Mouse (Mus musculus) limb, embryonic 11.5 days (tissue): ENCODE results near the gene Obscn. TPM values are rescaled to one million over a fixed set of nuclear protein-coding genes. Genes with fewer than 3 reads are reported as not detected.

Source experiments
- ATAC-seq: fragments of 200-750 bp; cut with Nextera tagmentation; 2 replicates; pipeline ENCODE4 v1.8.0; 2017; ENCODE audit warnings: low read depth; ENCODE audit not compliant: insufficient number of reproducible peaks, low FRiP score, low TSS enrichment
- DNase-seq: peaks from one replicate; pipeline ENCODE4 v3.0.0-alpha.2; 2015; ENCODE audit warnings: low spot score
- H3K27ac ChIP-seq: fragments of 300-500 bp; sonication (generic); replicated peaks from 2 replicates; pipeline ENCODE4 v1.5.1; 2014; ENCODE audit warnings: low read depth, mild to moderate bottlenecking, low read length
- H3K27me3 ChIP-seq: fragments of 300-500 bp; sonication (generic); 2 replicates; pipeline ENCODE4 v1.6.1; 2014; ENCODE audit warnings: mild to moderate bottlenecking, low read length, mixed read lengths; ENCODE audit not compliant: control insufficient read depth, insufficient read depth
- H3K36me3 ChIP-seq: fragments of 300-500 bp; sonication (generic); 2 replicates; pipeline ENCODE4 v1.6.1; 2014; ENCODE audit warnings: mild to moderate bottlenecking, low read length, moderate library complexity, mixed read lengths; ENCODE audit not compliant: control insufficient read depth, insufficient read depth
- H3K4me1 ChIP-seq: fragments of 300-500 bp; sonication (generic); 2 replicates; pipeline ENCODE4 v1.6.1; 2014; ENCODE audit warnings: low read length, mixed read lengths; ENCODE audit not compliant: control insufficient read depth, insufficient read depth
- H3K4me2 ChIP-seq: fragments of 300-500 bp; sonication (generic); 2 replicates; pipeline ENCODE4 v1.6.1; 2014; ENCODE audit warnings: low read depth, mild to moderate bottlenecking, moderate library complexity; ENCODE audit not compliant: severe bottlenecking
- H3K4me3 ChIP-seq: fragments of 300-500 bp; sonication (generic); 2 replicates; pipeline ENCODE4 v1.5.1; 2014; ENCODE audit warnings: low read depth, low read length
- H3K9ac ChIP-seq: fragments of 300-500 bp; sonication (generic); 2 replicates; pipeline ENCODE4 v1.6.1; 2014; ENCODE audit warnings: mild to moderate bottlenecking, low read length
- H3K9me3 ChIP-seq: fragments of 300-500 bp; sonication (generic); 2 replicates; pipeline ENCODE4 v1.6.1; 2016; ENCODE audit warnings: low read length; ENCODE audit not compliant: control insufficient read depth
- WGBS: fragments of 180-500 bp; shearing (Covaris S2); extraction: QIAGEN DNeasy Blood & Tissue Kit; methylation state at CpG from one replicate; pipeline ENCODE4 v1.1.7; 2014; 5-methylcytosine and 5-hydroxymethylcytosine counted together
- polyA plus RNA-seq: library from polyadenylated mRNA; unstranded; fragments of >200 nt; fragmentation: Nextera tagmentation; extraction: Ambion mirVana; gene quantifications from 2 replicates; pipeline ENCODE4 v1.2.1, GENCODE M21; 2014

Obscn gene
- polyA plus RNA-seq, 1 experiment from 2014 or later: 0.08 TPM

- Histone ChIP-seq H3K4me1 (0 out of 2 replicates have a peak, but pooled peaks cover 3% of the 10 kb centered on the region), H3K9me3 (no peaks in the 10 kb centered on the region)
- 9% methylated on average over 55 of the region's 55 CpGs for WGBS
Measured at GRCm38 (mm10) chr11:59135051-59135820, 966 bp downstream of the Obscn start.

DNA sequence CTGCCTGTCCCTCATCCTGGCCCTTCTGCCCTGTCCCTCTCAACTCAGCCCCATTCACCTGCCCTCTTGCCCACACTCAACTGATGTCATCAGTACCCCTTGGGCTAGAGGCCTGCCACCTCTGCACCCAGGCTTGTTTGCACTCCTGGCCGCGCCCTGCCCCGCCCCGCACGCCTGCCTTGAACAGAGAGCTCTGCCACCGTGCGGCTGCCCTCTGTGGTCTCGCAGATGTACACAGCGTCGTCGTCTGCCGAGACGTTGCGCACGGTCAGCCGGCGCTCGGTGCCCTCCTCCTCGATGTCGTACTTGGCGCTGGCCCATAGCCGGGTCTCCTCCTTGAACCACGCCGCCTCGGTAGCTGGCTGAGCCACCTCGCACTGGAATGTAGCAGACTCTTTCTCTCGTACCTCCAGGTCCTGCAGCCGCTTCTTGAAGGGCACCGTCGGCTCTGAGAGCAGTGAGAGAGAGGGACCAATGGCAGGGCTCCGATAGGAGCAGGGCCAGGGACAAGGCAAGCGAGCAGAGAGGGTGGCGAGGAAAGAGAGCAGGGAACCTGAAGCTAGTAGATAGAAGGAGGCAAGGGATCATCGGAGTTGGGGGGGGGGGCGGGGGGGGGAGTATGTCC lies 1.7 kb downstream of the Obscn start:
- Histone ChIP-seq H3K27ac (no peak overlapping the region), H3K4me1 (0 out of 2 replicates have a peak, but pooled peaks cover 3% of the 10 kb centered on the region), H3K36me3 (no peaks in the 10 kb centered on the region), H3K27me3 (peaks cover 49% of the 10 kb centered on the region), H3K9ac (no peak overlapping the region), H3K4me3 (no peak overlapping the region; the same call in 1 of the 2 replicates), H3K9me3 (no peaks in the 10 kb centered on the region), H3K4me2 (peak overlapping the region; percentile 24; the same call in 1 of the 2 replicates)
- peak; percentile 24 for DNase-seq
- 7% methylated on average over 33 of the region's 35 CpGs for WGBS
- ATAC-seq: peak; percentile 45; the same call in 1 of the 2 replicates

More at GRCm38 (mm10) chr11:59135051-59135820, 966 bp downstream of the Obscn start:
- peak overlapping the region; percentile 12; the same call in 1 of the 2 replicates for H3K4me2 ChIP-seq
- H3K27me3 ChIP-seq: peaks cover 49% of the 10 kb centered on the region
- no peak overlapping the region for H3K27ac ChIP-seq
- H3K9ac ChIP-seq: no peak overlapping the region
- H3K4me3 ChIP-seq: peak overlapping the region; percentile 17
- peak; percentile 27 for DNase-seq
- H3K36me3 ChIP-seq: no peaks in the 10 kb centered on the region
- no peak for ATAC-seq

DNA sequence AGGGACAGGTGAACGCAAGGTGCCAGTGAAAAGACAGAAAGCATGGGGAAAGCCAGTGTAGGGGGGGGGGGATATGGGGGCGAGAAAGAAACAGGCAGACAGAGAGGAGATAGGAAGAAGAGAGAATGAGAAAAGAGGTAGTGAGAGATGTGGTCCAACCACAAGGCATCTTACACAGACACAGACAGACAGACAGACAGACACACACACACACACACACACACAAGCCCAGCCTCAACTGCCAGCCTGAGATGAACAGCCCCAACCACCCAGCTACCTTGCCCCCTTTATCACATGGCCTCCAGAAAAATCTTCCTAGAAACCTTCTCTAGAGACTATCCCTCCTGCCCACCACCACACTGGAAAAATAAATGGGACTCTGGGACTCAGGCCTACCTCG lies 4.1 kb downstream of the Obscn start:
- no peaks in the 10 kb centered on the region for H3K36me3 ChIP-seq
- WGBS: 82% methylated on average over 2 of the region's 3 CpGs
- H3K27me3 ChIP-seq: peaks cover 43% of the 10 kb centered on the region
- 0 out of 2 replicates have a peak, but pooled peaks cover 3% of the 10 kb centered on the region for H3K4me1 ChIP-seq
- no peak for ATAC-seq
- H3K4me2 ChIP-seq: no peak overlapping the region
- no peak for DNase-seq
- no peaks in the 10 kb centered on the region for H3K9me3 ChIP-seq
- no peak overlapping the region for H3K4me3 ChIP-seq
- H3K27ac ChIP-seq: no peak overlapping the region
- H3K9ac ChIP-seq: no peak overlapping the region

DNA sequence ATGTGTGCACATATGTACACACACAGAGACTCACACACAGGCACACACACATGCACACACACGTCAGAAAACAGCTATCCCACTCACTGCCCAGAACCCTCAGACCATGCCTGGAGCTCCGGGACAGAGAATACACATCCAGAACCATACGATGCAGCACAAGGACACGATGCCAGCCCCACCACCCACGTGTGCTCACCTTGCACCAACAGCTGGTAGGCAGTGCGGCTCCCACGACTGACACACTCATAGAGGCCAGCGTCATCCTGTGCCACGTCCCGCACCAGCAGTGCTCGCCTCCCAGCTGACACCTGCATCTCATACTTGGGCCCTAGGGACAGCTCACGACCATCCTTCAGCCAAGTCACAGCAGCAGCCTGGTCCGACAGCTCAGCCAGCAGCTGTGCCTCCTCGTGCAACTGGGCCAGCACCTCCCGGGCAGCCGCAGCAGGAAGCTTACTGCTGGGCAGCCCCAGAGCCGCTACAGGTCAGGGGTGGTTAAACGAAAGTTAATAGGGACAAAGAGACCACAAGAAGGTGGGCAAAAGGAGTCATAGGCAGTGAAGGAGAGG lies 4.8 kb downstream of the Obscn start:
- Histone ChIP-seq H3K9me3 (no peaks in the 10 kb centered on the region), H3K36me3 (no peaks in the 10 kb centered on the region), H3K9ac (no peak overlapping the region), H3K4me2 (no peak overlapping the region), H3K27ac (no peak overlapping the region), H3K4me1 (0 out of 2 replicates have a peak, but pooled peaks cover 3% of the 10 kb centered on the region), H3K4me3 (no peak overlapping the region), H3K27me3 (peaks cover 36% of the 10 kb centered on the region)
- no peak for DNase-seq
- 64% methylated on average over 18 of the region's 18 CpGs for WGBS
- ATAC-seq: no peak

DNA sequence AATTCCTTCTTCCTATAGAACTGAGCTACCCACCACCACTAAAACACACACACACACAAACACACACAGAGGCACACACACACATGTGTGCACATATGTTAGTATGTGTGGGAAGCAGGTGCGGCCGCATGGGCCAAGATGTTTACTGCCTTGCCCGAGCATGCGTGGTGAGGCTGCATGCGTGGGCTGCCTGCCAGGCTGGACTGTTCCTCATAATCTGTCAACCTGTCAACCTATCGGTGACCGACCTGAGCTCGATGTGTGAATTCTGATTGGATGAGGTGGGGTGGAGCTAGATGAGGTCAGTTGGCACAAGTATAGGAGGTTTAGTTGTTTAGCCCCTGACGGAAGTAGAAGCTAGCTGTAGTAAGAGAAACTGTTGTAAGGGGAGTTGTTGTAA lies 5.4 kb downstream of the Obscn start:
- Histone ChIP-seq H3K4me2 (no peak overlapping the region), H3K27me3 (peaks cover 30% of the 10 kb centered on the region), H3K4me3 (no peak overlapping the region), H3K9me3 (no peaks in the 10 kb centered on the region), H3K27ac (no peak overlapping the region), H3K9ac (no peak overlapping the region), H3K4me1 (0 out of 2 replicates have a peak, but pooled peaks cover under 1% of the 10 kb centered on the region), H3K36me3 (no peaks in the 10 kb centered on the region)
- 87% methylated on average over 9 of the region's 9 CpGs for WGBS
- ATAC-seq: no peak
- no peak for DNase-seq

DNA sequence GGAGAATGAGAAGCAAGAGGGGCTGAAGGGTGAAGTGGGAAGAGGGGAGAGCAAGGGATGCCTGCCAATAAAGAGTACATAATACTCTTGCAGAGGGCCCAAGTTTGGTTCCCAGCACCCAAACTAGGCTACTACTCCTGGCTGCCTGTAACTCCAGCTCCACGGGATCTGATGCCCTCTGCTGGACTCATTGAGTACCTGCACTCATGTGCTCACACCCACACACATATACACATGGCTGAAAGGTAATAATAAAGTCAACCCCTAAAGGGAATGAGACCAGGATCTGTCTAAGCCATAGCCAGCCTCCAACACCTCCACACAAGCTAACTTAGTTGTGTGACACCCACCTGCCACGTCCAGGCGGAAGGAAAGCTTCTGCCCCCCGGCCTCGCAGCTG lies 30.3 kb downstream of the Obscn start:
- H3K9ac ChIP-seq: no peak overlapping the region
- no peaks in the 10 kb centered on the region for H3K27me3 ChIP-seq
- no peaks in the 10 kb centered on the region for H3K36me3 ChIP-seq
- no peak for DNase-seq
- H3K27ac ChIP-seq: no peak overlapping the region
- WGBS: 92% methylated on average over 5 of the region's 5 CpGs
- no peak overlapping the region for H3K4me2 ChIP-seq
- no peak for ATAC-seq
- no peaks in the 10 kb centered on the region for H3K4me1 ChIP-seq
- no peak overlapping the region for H3K4me3 ChIP-seq
- H3K9me3 ChIP-seq: no peaks in the 10 kb centered on the region

DNA sequence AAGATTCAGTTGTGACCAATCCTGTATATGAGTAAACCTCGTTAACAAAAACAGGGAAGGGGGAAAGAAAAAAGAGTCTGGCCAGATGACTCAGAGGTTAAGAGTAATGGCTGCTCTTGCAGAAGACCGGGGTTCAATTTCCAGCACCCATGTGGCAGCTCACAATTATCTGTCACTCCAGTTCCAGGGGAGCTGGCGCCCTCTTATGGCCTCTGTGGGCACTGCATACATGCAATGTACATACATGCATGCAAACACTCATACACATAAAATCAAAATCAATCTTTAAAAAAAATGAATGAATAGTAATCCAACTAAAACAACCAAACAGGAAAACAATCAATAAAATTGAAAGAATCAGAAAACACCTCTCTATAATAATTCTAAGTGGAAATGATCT lies 33.9 kb downstream of the Obscn start:
- 68% methylated on average over 3 of the region's 3 CpGs for WGBS
- Histone ChIP-seq H3K9me3 (no peaks in the 10 kb centered on the region), H3K36me3 (no peaks in the 10 kb centered on the region)

DNA sequence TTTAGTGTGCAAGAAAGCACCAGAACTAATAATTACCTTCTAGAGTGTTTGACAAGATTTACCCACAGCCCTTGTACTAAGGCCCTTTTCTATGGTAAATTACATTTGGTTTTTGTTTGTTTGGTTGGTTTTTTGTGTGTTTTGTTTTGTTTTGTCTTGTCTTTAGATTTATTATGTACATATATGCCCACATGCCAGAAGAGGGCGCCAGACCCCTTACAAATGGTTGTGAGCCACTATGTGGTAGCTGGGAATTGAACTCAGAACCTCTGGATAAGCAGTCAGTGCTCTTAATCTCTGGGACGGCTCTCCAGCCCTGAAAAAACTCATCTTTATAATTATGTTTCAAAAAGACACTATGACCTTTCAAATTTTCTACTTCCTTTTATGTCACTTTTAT lies 37.9 kb downstream of the Obscn start:
- 27% methylated on average over 2 of the region's 2 CpGs for WGBS
- H3K4me1 ChIP-seq: no peaks in the 10 kb centered on the region
- H3K4me3 ChIP-seq: no peak overlapping the region
- no peaks in the 10 kb centered on the region for H3K9me3 ChIP-seq
- ATAC-seq (no peak), DNase-seq (peak; percentile 55)
- H3K4me2 ChIP-seq: no peak overlapping the region
- H3K27me3 ChIP-seq: no peaks in the 10 kb centered on the region
- no peak overlapping the region for H3K9ac ChIP-seq
- H3K36me3 ChIP-seq: no peaks in the 10 kb centered on the region
- H3K27ac ChIP-seq: no peak overlapping the region

More for the DNA sequence above, 33.9 kb downstream of the Obscn start:
- H3K4me2 ChIP-seq: no peak overlapping the region
- ATAC-seq (no peak), DNase-seq (no peak)
- H3K27me3 ChIP-seq: no peaks in the 10 kb centered on the region
- no peak overlapping the region for H3K27ac ChIP-seq
- H3K9ac ChIP-seq: no peak overlapping the region
- H3K4me3 ChIP-seq: no peak overlapping the region
- H3K4me1 ChIP-seq: no peaks in the 10 kb centered on the region
